Mouse (Mus musculus) embryonic facial prominence, embryonic 11.5 days (tissue): ENCODE results near the gene Polg2. TPM values are rescaled to one million over a fixed set of nuclear protein-coding genes. Genes with fewer than 3 reads are reported as not detected.

ENCODE experiments used
- ATAC-seq: fragments of 200-750 bp; cut with Nextera tagmentation; replicated peaks from 2 replicates; pipeline ENCODE4 v1.8.0; 2017; ENCODE audit warnings: low read depth; ENCODE audit not compliant: insufficient number of reproducible peaks, low FRiP score, low TSS enrichment
- DNase-seq: peaks from one replicate; pipeline ENCODE4 v3.0.0-alpha.2; 2015; ENCODE audit warnings: low spot score
- H3K27ac ChIP-seq: fragments of 300-500 bp; sonication (generic); replicated peaks from 2 replicates; pipeline ENCODE4 v1.5.1; 2014; ENCODE audit warnings: mild to moderate bottlenecking, low read depth, low read length, control low read depth
- H3K27me3 ChIP-seq: fragments of 300-500 bp; sonication (generic); 2 replicates; pipeline ENCODE4 v1.6.1; 2014; ENCODE audit warnings: mild to moderate bottlenecking, low read length, moderate library complexity, mixed read lengths; ENCODE audit not compliant: control insufficient read depth, insufficient read depth
- H3K36me3 ChIP-seq: fragments of 300-500 bp; sonication (generic); replicated peaks from 2 replicates; pipeline ENCODE4 v1.6.1; 2014; ENCODE audit warnings: low read depth, mild to moderate bottlenecking, low read length, moderate library complexity, mixed read lengths; ENCODE audit not compliant: control insufficient read depth, insufficient read depth
- H3K4me1 ChIP-seq: fragments of 300-500 bp; sonication (generic); 2 replicates; pipeline ENCODE4 v1.6.1; 2014; ENCODE audit warnings: low read length, mixed read lengths; ENCODE audit not compliant: control insufficient read depth, insufficient read depth
- H3K4me2 ChIP-seq: fragments of 300-500 bp; sonication (generic); 2 replicates; pipeline ENCODE4 v1.6.1; 2014; ENCODE audit warnings: low read depth, mild to moderate bottlenecking, control low read depth, low read length, moderate library complexity
- H3K4me3 ChIP-seq: fragments of 300-500 bp; sonication (generic); 2 replicates; pipeline ENCODE4 v1.5.1; 2014; ENCODE audit warnings: low read depth, low read length, control low read depth
- H3K9ac ChIP-seq: fragments of 300-500 bp; sonication (generic); replicated peaks from 2 replicates; pipeline ENCODE4 v1.6.1; 2014; ENCODE audit warnings: mild to moderate bottlenecking, control low read depth, low read length
- H3K9me3 ChIP-seq: fragments of 300-500 bp; sonication (generic); replicated peaks from 2 replicates; pipeline ENCODE4 v1.6.1; 2016; ENCODE audit warnings: mild to moderate bottlenecking, low read length, inconsistent platforms, mixed read lengths; ENCODE audit not compliant: control insufficient read depth
- WGBS: fragments of 180-500 bp; shearing (Covaris S2); extraction: QIAGEN DNeasy Blood & Tissue Kit; methylation state at CpG from one replicate; pipeline ENCODE4 v1.1.7; 2014; 5-methylcytosine and 5-hydroxymethylcytosine counted together
- polyA plus RNA-seq: library from polyadenylated mRNA; unstranded; fragments of >200 nt; fragmentation: Nextera tagmentation; extraction: Ambion mirVana; gene quantifications from 2 replicates; pipeline ENCODE4 v1.2.1, GENCODE M21; 2014

Polg2 gene
- polyA plus RNA-seq, 1 experiment from 2014 or later = 7.3 TPM

DNA sequence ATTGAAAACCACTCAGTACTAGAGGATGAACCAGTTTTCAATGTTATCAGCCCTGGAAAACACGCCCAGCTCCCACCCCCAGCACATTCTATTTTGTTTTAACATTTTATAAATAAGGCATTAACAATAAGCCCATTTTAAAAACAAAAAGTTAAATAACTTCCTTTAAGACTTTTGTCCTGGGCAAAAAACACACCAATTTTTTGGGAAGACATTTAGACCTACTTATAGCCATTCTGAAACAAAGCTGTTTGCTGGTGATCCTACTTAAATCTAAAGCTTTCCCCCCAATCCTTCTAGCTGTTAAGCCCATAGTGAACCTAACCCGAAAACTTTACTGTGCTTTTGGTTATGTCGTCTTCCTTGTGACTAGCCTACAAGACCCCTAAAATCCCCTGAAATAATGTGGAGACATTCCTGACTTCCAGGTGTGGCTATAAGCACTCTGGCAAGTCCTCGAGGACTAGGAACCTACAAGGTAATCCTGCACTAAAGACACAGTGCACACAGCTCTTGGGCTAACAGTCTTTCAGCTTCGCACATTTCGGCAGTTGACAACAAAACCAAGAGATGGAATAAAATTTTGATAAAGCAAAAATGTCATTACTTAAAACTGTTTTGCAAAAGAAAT lies 1.4 kb upstream of the Polg2 start:
- WGBS = 79% methylated on average over 6 of the region's 6 CpGs
- no peak for ATAC-seq
- Histone ChIP-seq H3K27ac (no peak overlapping the region), H3K9me3 (no peaks in the 10 kb centered on the region), H3K4me2 (no peak overlapping the region), H3K36me3 (peaks cover 10% of the 10 kb centered on the region; the same call in 1 of the 2 replicates), H3K9ac (no peak overlapping the region), H3K27me3 (no peaks in the 10 kb centered on the region), H3K4me1 (no peaks in the 10 kb centered on the region), H3K4me3 (no peak overlapping the region)
- DNase-seq = no peak

DNA sequence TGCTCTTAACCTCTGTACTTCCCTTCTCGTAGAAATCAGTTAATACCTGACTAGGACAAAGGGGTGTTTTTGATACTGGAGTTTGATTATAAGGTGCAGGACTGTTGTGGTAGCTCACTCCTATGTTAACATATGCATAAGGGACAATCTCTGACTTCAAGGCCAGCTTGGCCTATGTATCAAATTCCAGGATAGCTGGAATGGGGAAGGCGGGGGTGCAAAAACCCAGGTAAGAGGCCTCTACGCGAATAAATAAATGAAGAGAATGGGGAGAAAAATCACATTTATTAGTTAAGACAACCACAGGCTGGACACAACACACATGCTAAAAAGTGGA lies 720 bp upstream of the Polg2 start:
- no peak overlapping the region for H3K4me3 ChIP-seq
- H3K9me3 ChIP-seq = no peaks in the 10 kb centered on the region
- WGBS = 66% methylated on average over 4 of the region's 4 CpGs
- no peak for DNase-seq
- H3K36me3 ChIP-seq = peaks cover 6% of the 10 kb centered on the region; the same call in 1 of the 2 replicates
- ATAC-seq = peak; percentile 19; the same call in 1 of the 2 replicates
- H3K27me3 ChIP-seq = no peaks in the 10 kb centered on the region
- H3K4me1 ChIP-seq = no peaks in the 10 kb centered on the region
- no peak overlapping the region for H3K4me2 ChIP-seq
- H3K27ac ChIP-seq = no peak overlapping the region
- H3K9ac ChIP-seq = no peak overlapping the region

DNA sequence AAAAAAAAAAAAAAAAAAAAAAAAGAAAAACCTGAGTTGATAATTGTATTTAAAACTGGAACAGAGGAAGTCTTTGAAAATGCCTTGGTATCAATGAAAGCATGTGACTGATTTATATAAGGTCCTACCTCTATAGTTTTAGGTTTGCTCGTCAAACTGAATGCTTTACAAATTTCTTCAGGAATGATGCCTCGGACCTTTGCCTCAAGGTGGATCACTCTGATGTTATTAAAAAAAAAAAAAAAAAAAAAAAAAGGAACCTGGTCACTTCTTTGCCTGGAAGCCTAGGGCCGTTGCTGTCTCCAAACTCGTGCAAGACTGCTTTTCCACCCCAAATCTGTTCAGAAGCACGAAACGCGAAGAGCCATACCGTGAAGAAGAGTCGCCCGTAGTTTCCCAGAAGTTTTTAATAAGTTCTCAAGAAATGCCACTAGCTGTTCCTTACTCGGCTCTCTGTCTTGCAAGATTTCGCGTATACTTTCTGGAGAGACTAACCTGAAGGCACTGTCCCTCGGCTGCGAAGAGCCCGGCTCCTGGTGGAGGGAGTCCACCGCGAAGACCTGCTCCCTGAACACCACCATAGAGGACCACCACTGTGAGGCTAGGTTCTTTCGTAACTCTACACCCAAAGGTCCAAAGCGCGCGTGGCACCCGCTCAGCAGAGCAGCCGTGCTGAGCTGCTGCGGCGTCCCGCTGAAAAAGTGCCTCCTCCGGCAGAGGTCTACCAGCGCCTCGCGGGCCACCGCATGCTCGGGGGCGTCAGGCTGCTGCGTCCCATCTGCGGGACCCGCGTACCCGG lies 549 bp downstream of the Polg2 start:
- H3K36me3 ChIP-seq = peaks cover 3% of the 10 kb centered on the region; the same call in 1 of the 2 replicates
- H3K27me3 ChIP-seq = no peaks in the 10 kb centered on the region
- H3K9me3 ChIP-seq = no peaks in the 10 kb centered on the region
- peak overlapping the region; percentile 91 for H3K27ac ChIP-seq
- peak overlapping the region; percentile 91 for H3K9ac ChIP-seq
- 2% methylated on average over 39 of the region's 39 CpGs for WGBS
- peak overlapping the region; percentile 76 for H3K4me3 ChIP-seq
- H3K4me2 ChIP-seq = peak overlapping the region; percentile 87
- DNase-seq (no peak), ATAC-seq (peak; percentile 82)
- H3K4me1 ChIP-seq = no peaks in the 10 kb centered on the region

DNA sequence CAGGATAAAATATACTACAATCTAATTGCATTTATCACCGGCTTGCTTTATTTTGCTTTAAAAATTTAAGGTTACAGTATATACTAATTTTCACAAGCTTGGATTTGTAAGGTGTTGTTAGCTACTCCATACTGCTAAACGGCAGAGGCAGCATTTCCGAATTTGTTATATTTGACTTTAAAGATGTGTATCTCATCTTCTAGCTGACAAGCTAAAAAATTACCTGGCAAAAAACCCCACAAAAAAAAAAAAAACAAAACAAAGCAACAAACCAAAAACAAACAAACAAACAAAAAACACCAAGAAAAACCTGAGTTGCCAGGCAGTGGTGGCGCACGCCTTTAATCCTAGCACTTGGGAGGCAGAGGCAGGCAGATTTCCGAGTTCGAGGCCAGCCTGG lies 1.2 kb downstream of the Polg2 start:
- H3K9me3 ChIP-seq = no peaks in the 10 kb centered on the region
- H3K36me3 ChIP-seq = no peaks in the 10 kb centered on the region; the same call in 1 of the 2 replicates
- H3K27ac ChIP-seq = no peak overlapping the region
- DNase-seq = no peak
- no peak overlapping the region for H3K4me3 ChIP-seq
- H3K4me1 ChIP-seq = no peaks in the 10 kb centered on the region
- no peak for ATAC-seq
- H3K9ac ChIP-seq = no peak overlapping the region
- WGBS = 94% methylated on average over 7 of the region's 7 CpGs
- no peaks in the 10 kb centered on the region for H3K27me3 ChIP-seq
- H3K4me2 ChIP-seq = no peak overlapping the region

DNA sequence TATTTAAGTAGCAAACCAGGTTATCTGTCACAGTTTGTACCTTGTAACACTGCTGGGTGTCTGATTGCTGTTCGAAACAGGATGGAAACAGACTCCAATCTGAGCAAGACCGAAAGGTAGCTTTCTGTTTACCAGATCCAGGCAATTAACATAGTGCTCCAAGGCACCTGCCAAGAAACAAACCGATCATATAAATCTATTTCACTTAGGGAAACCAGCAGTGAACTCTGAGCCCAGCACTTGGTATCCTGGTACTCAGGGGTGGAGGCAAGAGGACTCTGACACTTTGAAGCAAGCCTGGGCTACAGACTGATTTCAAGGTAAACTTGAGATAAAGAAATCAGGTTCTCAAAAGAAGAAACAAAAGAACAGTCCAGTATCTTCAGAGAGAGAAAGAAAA lies 1.9 kb downstream of the Polg2 start:
- ATAC-seq (no peak), DNase-seq (no peak)
- Histone ChIP-seq H3K27ac (no peak overlapping the region), H3K4me1 (no peaks in the 10 kb centered on the region), H3K4me3 (no peak overlapping the region), H3K9me3 (no peaks in the 10 kb centered on the region), H3K27me3 (no peaks in the 10 kb centered on the region), H3K36me3 (no peaks in the 10 kb centered on the region; the same call in 1 of the 2 replicates), H3K9ac (no peak overlapping the region), H3K4me2 (no peak overlapping the region)
- WGBS = 94% methylated on average over 3 of the region's 3 CpGs

DNA sequence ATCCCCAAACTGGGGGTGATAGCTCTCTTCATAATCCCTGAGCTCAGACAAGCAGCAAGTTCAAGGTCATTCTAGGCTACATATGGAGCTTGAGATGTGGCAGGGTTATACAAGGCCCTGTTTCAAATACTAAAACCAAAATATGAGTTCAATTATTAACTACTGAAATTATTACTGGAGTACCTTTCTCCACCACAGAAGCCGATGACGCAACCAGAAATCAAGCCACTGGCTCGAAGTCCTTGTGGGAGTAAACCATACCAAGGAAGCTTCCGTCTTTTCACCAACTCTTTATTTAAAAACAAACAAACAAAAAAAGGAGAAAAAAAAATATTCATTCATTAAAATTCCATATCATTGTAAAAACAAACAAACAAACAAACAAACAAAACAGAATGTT lies 2.4 kb downstream of the Polg2 start:
- Histone ChIP-seq H3K4me3 (no peak overlapping the region), H3K4me1 (no peaks in the 10 kb centered on the region), H3K36me3 (no peaks in the 10 kb centered on the region), H3K9me3 (no peaks in the 10 kb centered on the region), H3K9ac (no peak overlapping the region), H3K4me2 (no peak overlapping the region), H3K27ac (no peak overlapping the region), H3K27me3 (no peaks in the 10 kb centered on the region)
- no peak for DNase-seq
- ATAC-seq = no peak
- WGBS = 96% methylated on average over 4 of the region's 4 CpGs

DNA sequence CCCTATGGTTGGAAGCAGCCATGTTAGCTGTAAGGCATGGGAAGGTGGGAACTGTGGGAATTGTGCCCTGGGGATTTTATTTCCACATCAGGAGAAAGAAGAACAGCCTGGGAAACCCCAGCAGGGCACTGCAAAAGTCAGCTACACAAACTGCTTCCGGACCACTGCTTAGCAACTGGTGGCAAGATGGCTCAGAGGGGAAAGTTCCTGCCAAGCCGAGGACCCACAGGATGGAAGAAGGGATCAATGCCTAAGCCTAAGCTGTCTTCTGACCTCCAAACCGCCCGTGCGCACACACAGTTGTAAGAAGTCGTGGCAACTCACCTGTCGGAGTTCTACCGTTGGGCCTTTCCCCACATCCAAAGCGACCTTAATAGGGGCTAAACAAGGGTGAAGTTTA lies 6.3 kb downstream of the Polg2 start:
- H3K36me3 ChIP-seq = peaks cover 8% of the 10 kb centered on the region
- 93% methylated on average over 9 of the region's 9 CpGs for WGBS
- H3K9ac ChIP-seq = no peak overlapping the region

More for the DNA sequence above, 6.3 kb downstream of the Polg2 start:
- DNase-seq = no peak
- no peaks in the 10 kb centered on the region for H3K27me3 ChIP-seq
- ATAC-seq = no peak
- H3K4me3 ChIP-seq = no peak overlapping the region
- H3K4me2 ChIP-seq = no peak overlapping the region
- no peak overlapping the region for H3K27ac ChIP-seq
- no peaks in the 10 kb centered on the region for H3K9me3 ChIP-seq
- no peaks in the 10 kb centered on the region for H3K4me1 ChIP-seq
